Mouse (Mus musculus) adrenal gland, postnatal 4 days (tissue): Measurements from ENCODE around the gene Akap2. TPM values are rescaled to one million over a fixed set of nuclear protein-coding genes. Genes with fewer than 3 reads are reported as not detected.

Experiments used
- DNase-seq, 2 experiments: peaks; one replicate each; pipeline ENCODE4 v3.0.0; 2021 to 2022; ENCODE audit warnings: low spot score in 2 of 2, mixed read lengths in 2 of 2
- long read RNA-seq, 2 experiments: library from polyadenylated mRNA; stranded (forward); transcript quantifications; one replicate each; pipeline ENCODE4 v2.0.0; 2021
- total RNA-seq, 2 experiments: library from RNA; stranded (reverse); gene quantifications; 2 replicates each; pipeline ENCODE4 v1.2.3; 2021

Gene Akap2
- total RNA-seq, result 100 to 1,000 TPM; 106 to 114 TPM
- long read RNA-seq, experiment 1, partial matches to known transcripts, result 0 of 20 reads
- long read RNA-seq, experiment 1, other reads (novel, unspliced or antisense), result 20 of 20 reads
- long read RNA-seq, experiment 2, full-length matches to known transcripts, result 32 of 68 reads
- long read RNA-seq, experiment 2, partial matches to known transcripts, result 0 of 68 reads
- long read RNA-seq, experiment 2, other reads (novel, unspliced or antisense), result 36 of 68 reads

- no peak for DNase-seq
Measured at GRCm38 (mm10) chr4:57717354-57717753, at the start of gene Akap2. Gene Akap2, plus strand, starts transcription at chr4:57717657.

- no peak for DNase-seq
Measured at GRCm38 (mm10) chr4:57670813-57671469, 46.5 kb upstream of the Akap2 start.

- DNase-seq, result no peak
Measured at GRCm38 (mm10) chr4:57672541-57672940, 44.9 kb upstream of the Akap2 start.

- DNase-seq, result peak; percentile 54 to 82
Measured at GRCm38 (mm10) chr4:57672996-57673906, 44.2 kb upstream of the Akap2 start.

GRCm38 (mm10) chr4:57674351-57674750, 43.1 kb upstream of the Akap2 start:
- DNase-seq, result no peak

GRCm38 (mm10) chr4:57675387-57675786, 42.1 kb upstream of the Akap2 start:
- peak in 1 of 2 experiments; percentile 22 for DNase-seq

- no peak for DNase-seq
Measured at GRCm38 (mm10) chr4:57677916-57678315, 39.5 kb upstream of the Akap2 start.

- DNase-seq, result no peak
Measured at GRCm38 (mm10) chr4:57678991-57679457, 38.4 kb upstream of the Akap2 start.

GRCm38 (mm10) chr4:57680186-57680585, 37.3 kb upstream of the Akap2 start:
- no peak for DNase-seq

GRCm38 (mm10) chr4:57681511-57681910, 35.9 kb upstream of the Akap2 start:
- DNase-seq, result no peak

GRCm38 (mm10) chr4:57682341-57682740, 35.1 kb upstream of the Akap2 start:
- DNase-seq, result no peak

GRCm38 (mm10) chr4:57682944-57683343, 34.5 kb upstream of the Akap2 start:
- no peak for DNase-seq

- DNase-seq, result no peak
Measured at GRCm38 (mm10) chr4:57684676-57685215, 32.7 kb upstream of the Akap2 start.

GRCm38 (mm10) chr4:57686736-57687135, 30.7 kb upstream of the Akap2 start:
- no peak for DNase-seq

- no peak for DNase-seq
Measured at GRCm38 (mm10) chr4:57687583-57687982, 29.9 kb upstream of the Akap2 start.

GRCm38 (mm10) chr4:57688131-57688530, 29.3 kb upstream of the Akap2 start:
- no peak for DNase-seq

- DNase-seq, result no peak
Measured at GRCm38 (mm10) chr4:57690001-57690400, 27.5 kb upstream of the Akap2 start.

GRCm38 (mm10) chr4:57690805-57691204, 26.7 kb upstream of the Akap2 start:
- DNase-seq, result no peak

- DNase-seq, result no peak
Measured at GRCm38 (mm10) chr4:57694356-57695136, 22.9 kb upstream of the Akap2 start.

GRCm38 (mm10) chr4:57696955-57697354, 20.5 kb upstream of the Akap2 start:
- DNase-seq, result no peak
